Mouse (Mus musculus) cerebellum, adult 2 months (tissue): ENCODE data around the gene Chrna1. TPM values are rescaled to one million over a fixed set of nuclear protein-coding genes. Genes with fewer than 3 reads are reported as not detected.

Experiments used
- DNase-seq, 2 experiments: peaks; one replicate each; pipeline ENCODE4 v3.0.0; 2021
- H3K27ac ChIP-seq: fragments of 200-500 bp; 2 replicates; pipeline ENCODE4 v1.5.1; 2012; ENCODE audit warnings: low read length, control low read depth, inconsistent platforms; ENCODE audit not compliant: insufficient read depth
- H3K27me3 ChIP-seq: fragments of 200-500 bp; 2 replicates; pipeline ENCODE4 v1.6.1; 2012; ENCODE audit warnings: inconsistent platforms, mild to moderate bottlenecking, low read length, moderate library complexity; ENCODE audit not compliant: control insufficient read depth, insufficient read depth
- H3K4me1 ChIP-seq: fragments of 200-500 bp; 2 replicates; pipeline ENCODE4 v1.6.1; 2011; ENCODE audit warnings: low read length; ENCODE audit not compliant: control insufficient read depth, insufficient read depth
- H3K4me3 ChIP-seq: fragments of 200-500 bp; replicated peaks from 2 replicates; pipeline ENCODE3; 2011; ENCODE audit warnings: mild to moderate bottlenecking, low read depth, low read length, control low read depth; ENCODE audit not compliant: insufficient read depth
- CTCF ChIP-seq: fragments of 200-500 bp; IDR thresholded peaks from 2 replicates; pipeline ENCODE4 v1.5.1; 2011; ENCODE audit warnings: low read depth, mild to moderate bottlenecking, control low read depth, low read length, moderate library complexity, borderline replicate concordance; ENCODE audit not compliant: insufficient read depth
- POLR2A ChIP-seq: fragments of 200-500 bp; IDR thresholded peaks from 2 replicates; pipeline ENCODE4 v1.6.1; 2011; ENCODE audit warnings: low read length, control low read depth, borderline replicate concordance; ENCODE audit not compliant: insufficient read depth
- WGBS: fragments of 180-500 bp; shearing (Covaris S2); methylation state at CpG from one replicate; pipeline ENCODE4 v1.1.7; 2018; 5-methylcytosine and 5-hydroxymethylcytosine counted together
- polyA plus RNA-seq: library from polyadenylated mRNA; depleted of rRNA; stranded (reverse); fragments of >200 nt; gene quantifications from 2 replicates; pipeline ENCODE4 v1.2.3, GENCODE M21; 2012

Chrna1 gene
- polyA plus RNA-seq, 1 experiment, result 0.08 TPM

DNA sequence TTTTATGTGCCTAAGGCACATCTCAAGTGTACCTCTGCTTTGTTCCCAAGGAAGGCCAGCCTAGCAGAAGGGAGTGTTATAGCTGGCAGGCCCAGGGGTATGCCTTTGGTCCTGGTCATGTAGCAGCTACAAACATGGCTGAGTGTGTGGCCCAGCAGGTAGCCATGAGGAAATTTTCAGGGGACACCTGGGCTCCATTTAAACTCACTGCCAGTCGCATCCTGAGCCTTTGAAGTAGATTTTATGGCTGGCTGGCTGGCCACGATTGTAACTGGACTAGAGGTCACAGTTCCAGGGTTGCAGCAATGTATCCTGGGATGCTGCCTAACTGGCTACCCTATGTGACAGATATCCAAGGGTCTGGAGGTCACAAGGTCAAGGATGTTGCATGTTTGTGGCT is 20.5 kb upstream of the Chrna1 start:
- no peak overlapping the region for H3K27ac ChIP-seq
- no peaks in the 10 kb centered on the region for H3K27me3 ChIP-seq
- no peaks in the 10 kb centered on the region for H3K4me1 ChIP-seq
- DNase-seq, result no peak
- H3K4me3 ChIP-seq, result no peak overlapping the region
- no peak for TF ChIP-seq POLR2A
- TF ChIP-seq CTCF, result no peak
- WGBS, result 63% methylated on average over 2 of the region's 2 CpGs

DNA sequence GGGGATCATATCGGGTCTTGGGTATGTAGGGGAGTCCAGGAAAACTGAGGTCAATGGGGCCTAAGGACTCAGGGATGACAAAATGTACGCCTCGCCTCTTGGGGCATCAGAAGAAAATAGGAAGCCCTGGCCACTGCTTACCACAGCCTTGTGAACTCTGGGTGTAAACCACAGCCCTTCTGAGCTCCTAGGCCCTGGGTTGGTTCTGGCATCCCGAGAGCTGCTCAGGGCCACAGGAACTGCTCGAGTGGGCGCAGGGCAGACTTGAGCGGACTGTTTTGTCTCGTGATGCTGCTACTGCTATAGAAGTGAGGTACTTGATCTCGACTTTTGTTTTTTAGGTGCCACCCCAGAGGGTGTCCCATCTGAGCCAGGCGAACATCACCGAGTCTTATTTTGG is 17.6 kb upstream of the Chrna1 start:
- Histone ChIP-seq H3K4me1 (no peaks in the 10 kb centered on the region), H3K4me3 (no peak overlapping the region), H3K27ac (no peak overlapping the region), H3K27me3 (no peaks in the 10 kb centered on the region)
- no peak for TF ChIP-seq POLR2A
- TF ChIP-seq CTCF, result no peak
- 95% methylated on average over 11 of the region's 11 CpGs for WGBS
- DNase-seq, result no peak

DNA sequence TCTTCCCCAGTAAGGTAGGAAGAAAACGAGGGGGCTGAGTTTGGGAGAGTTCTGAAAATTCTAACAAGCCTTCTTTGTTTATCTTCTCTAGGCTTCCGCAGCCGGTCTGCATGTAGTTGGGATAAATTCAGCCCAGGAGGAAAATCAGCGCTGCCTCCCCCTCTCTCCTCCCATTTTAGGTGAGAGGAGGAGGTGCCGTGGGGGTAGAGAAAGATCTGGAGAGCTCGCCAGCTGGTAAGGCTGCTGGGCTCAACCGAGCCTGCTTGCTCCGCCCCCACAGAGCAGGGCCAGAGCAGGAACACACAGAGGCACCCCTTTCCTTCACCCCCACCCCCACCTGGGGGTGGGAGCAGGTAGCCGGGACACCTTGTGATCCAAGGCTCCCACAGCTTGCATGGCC is 16.6 kb upstream of the Chrna1 start:
- WGBS, result 24% methylated on average over 9 of the region's 9 CpGs
- H3K4me1 ChIP-seq, result no peaks in the 10 kb centered on the region
- no peak overlapping the region for H3K4me3 ChIP-seq
- TF ChIP-seq POLR2A (no peak), CTCF (no peak)
- no peaks in the 10 kb centered on the region; the same call in 1 of the 2 replicates for H3K27me3 ChIP-seq
- H3K27ac ChIP-seq, result no peak overlapping the region
- DNase-seq, result no peak

DNA sequence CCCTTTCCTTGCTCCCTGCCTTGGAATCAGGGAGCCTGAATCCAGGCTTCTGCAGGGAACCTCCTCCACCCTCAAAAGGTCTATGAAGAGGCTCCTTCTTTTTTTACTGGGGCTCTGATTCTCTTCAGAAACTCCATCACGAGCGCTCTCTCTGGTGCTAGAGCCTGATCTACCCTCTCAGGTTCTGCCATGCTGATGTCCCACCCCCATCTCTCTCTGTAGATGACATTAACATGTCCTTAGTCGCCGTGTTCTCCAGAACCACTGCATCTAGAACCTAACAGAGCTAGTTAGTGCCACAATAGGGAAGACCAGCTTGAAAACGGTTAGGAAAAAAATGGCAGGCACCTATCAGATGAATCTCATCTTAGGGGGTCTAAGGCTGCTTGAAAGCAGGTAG is 16.2 kb upstream of the Chrna1 start:
- no peak for DNase-seq
- no peak for TF ChIP-seq POLR2A
- no peak overlapping the region for H3K4me3 ChIP-seq
- H3K27me3 ChIP-seq, result no peaks in the 10 kb centered on the region; the same call in 1 of the 2 replicates
- H3K4me1 ChIP-seq, result no peaks in the 10 kb centered on the region
- WGBS, result 80% methylated on average over 5 of the region's 5 CpGs
- H3K27ac ChIP-seq, result no peak overlapping the region

DNA sequence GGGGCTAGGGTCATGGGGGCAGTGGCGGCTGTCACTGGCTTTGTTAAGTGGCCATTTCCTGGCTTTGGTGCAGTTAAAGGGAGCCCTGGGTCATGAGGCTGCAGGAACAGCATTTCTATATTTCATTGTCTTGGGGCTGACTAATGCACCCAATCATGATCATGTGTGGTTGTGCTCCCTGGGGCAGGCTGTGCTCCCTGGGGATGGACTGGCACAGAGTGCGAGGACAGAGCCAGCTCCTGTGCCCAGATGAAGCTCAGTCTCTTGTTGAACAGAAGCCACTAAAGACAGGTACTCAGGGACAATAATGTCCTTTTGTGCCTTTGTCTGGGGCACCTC is 12.9 kb upstream of the Chrna1 start:
- Histone ChIP-seq H3K4me3 (no peak overlapping the region), H3K27me3 (peaks cover 3% of the 10 kb centered on the region; the same call in 1 of the 2 replicates), H3K4me1 (no peaks in the 10 kb centered on the region; the same call in 1 of the 2 replicates), H3K27ac (no peak overlapping the region)
- 83% methylated on average over 2 of the region's 2 CpGs for WGBS
- DNase-seq, result no peak
- TF ChIP-seq CTCF (no peak), POLR2A (no peak)

DNA sequence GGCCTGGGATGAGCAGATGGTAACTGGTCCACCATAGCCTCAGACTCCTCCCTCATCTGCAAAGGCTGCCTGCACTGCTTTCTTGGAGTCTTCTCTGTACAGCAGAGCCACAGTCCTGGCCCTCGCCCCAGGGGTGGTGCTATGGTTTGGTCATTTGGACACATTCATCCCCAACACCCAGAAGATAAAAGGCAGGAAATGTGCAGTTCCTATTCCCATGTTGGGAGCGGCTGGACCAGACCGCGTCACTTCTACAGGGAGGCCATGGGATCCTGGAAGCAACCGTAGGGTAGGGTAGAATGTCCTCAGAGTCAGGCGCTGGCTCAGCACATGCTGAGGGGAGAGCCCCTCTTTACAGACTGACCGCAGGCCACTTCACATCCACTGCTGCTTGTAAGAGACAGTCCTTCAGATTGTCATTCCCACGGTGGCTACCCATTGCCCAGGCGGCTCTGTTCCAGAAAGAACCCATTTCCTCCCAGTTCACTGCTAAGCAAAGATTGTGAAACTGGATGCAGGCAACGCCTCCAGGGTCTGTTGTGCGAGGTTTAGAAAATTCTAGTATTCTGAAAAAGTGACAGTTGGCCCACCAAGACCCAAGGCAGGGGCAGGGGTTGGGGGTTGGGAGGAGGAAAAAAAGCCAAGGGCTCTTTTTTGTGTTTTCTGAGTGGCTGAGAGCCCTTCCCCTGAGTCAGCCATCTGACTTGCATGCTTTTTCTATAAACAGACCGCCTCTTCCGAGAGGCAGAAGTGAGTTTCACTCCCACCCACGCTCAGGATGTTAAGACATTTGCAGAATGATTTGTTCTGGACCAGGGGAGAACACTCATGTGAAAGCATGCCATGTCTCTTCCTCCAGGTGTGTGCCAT is 12.3 kb upstream of the Chrna1 start:
- Histone ChIP-seq H3K27me3 (peaks cover 3% of the 10 kb centered on the region; the same call in 1 of the 2 replicates), H3K27ac (no peak overlapping the region), H3K4me3 (no peak overlapping the region), H3K4me1 (no peaks in the 10 kb centered on the region; the same call in 1 of the 2 replicates)
- WGBS, result 85% methylated on average over 14 of the region's 14 CpGs
- TF ChIP-seq CTCF, result no peak
- TF ChIP-seq POLR2A, result no peak
- DNase-seq, result no peak

DNA sequence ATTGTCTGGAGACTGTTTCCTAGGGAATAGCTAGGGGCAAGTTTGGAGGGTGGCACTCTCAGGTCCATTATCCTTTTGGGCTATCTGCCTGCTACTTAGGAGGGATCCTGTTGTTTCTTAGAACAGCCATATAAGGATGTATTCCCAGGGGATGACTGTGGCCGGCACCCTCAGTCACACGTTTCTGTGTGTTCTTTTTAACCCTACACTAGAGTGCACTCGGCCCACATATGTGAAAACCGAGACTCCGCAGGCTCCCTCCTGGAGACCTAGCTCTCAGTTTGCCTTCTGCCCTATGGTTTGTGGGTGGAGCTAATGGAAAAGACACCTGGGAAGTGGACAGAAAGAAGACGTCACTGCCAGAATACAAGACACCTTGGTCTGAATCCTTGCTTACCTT is 11.1 kb upstream of the Chrna1 start:
- whole genome bisulfite sequencing, result 43% methylated on average over 6 of the region's 6 CpGs
- Histone ChIP-seq H3K4me3 (no peak overlapping the region), H3K27ac (no peak overlapping the region), H3K27me3 (peaks cover 3% of the 10 kb centered on the region; the same call in 1 of the 2 replicates), H3K4me1 (no peaks in the 10 kb centered on the region; the same call in 1 of the 2 replicates)
- no peak for TF ChIP-seq POLR2A
- no peak for TF ChIP-seq CTCF
- no peak for DNase-seq

DNA sequence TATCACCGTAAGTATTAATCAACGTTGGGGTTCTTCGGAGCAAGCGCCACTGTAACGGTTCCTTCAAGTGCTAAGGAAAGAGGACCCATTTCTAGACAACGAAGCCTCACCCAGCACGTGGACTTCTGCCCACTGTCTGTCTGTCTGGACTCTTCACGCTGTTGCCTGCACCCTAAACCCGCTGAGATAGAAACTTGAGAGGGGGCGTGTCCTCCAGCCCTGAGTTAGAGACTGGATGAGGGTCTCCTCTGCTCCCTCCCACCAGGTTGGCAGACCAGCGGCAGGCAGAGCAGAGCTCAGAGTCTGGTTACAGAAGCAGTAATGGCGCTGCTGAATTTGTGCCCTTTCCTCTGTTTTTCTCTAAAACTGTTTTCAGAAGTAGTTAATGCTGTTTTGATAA is 10.0 kb upstream of the Chrna1 start:
- no peak overlapping the region for H3K27ac ChIP-seq
- WGBS, result 10% methylated on average over 12 of the region's 12 CpGs
- no peak for DNase-seq
- H3K27me3 ChIP-seq, result peaks cover 3% of the 10 kb centered on the region; the same call in 1 of the 2 replicates
- no peak for TF ChIP-seq CTCF
- no peak for TF ChIP-seq POLR2A
- no peaks in the 10 kb centered on the region; the same call in 1 of the 2 replicates for H3K4me1 ChIP-seq
- no peak overlapping the region for H3K4me3 ChIP-seq
